Comparison of ENCODE assay signal across 28 mouse cellular contexts in genomic region chr5:73175377-73176147, GRCm38 (mm10).
DNase-seq lines count a peak whose midpoint lies in the region; ATAC-seq and TF ChIP-seq lines count a peak whose summit lies in the region.
"Had no signal": no experiment of that assay in that cellular context is flagged by ENCODE, and none has a peak within 500 bp of the region (broad histone marks: within the 10 kb centered on the region; RNA-seq: fewer than 3 reads in every experiment).

No protein-coding gene starts in this region.

- peaks cover 2% of the 10 kb centered on the region; the same call in 1 of the 2 replicates for H3K79me2 ChIP-seq in heart, adult 2 months (replicated peaks; ENCODE audit: control insufficient read depth, insufficient read depth, low read length)

- TF ChIP-seq CTCF in heart, adult 2 months (IDR thresholded peaks at IDR 0.05): no peak

- H3K4me3 ChIP-seq in heart, adult 2 months: no peak overlapping the region
- no peak overlapping the region for H3K4me3 ChIP-seq in neural tube, embryonic 14.5 days (ENCODE audit: low read depth, low read length)
- H3K4me3 ChIP-seq: embryonic facial prominence, embryonic 12.5 days; heart, embryonic 13.5 days; limb, embryonic 13.5 days; liver, embryonic 12.5 days; midbrain, embryonic 15.5 days had no signal

- peak; percentile 64 for DNase-seq in heart, adult 11 months
- DNase-seq in heart, adult 2 months: no peak
- DNase-seq in neural tube, embryonic 10.5 days (ENCODE audit: extremely low spot score, low spot score): no peak
- peak; percentile 35 to 39 for DNase-seq in thymus, postnatal 10 days (ENCODE audit: low spot score in 2 of 2)
- DNase-seq in adrenal gland, postnatal 36 days: no peak
- no peak for DNase-seq in adrenal gland, adult 18-20 months (ENCODE audit: low spot score in 2 of 2)
- DNase-seq in kidney, adult 11 months: no peak
- DNase-seq: adrenal gland, adult 2 months; cerebellum, adult 18-20 months; cerebellum, postnatal 25 days; forebrain, postnatal 0 days; gastrocnemius, postnatal 14 days; heart, adult 18-20 months; heart, postnatal 14 days; kidney, adult 9 months; kidney, postnatal 25 days; layer of hippocampus, postnatal 36 days; lung, adult 18-20 months; lung, postnatal 10 days; right cerebral cortex, postnatal 14 days; spleen, adult 18-20 months had no signal

- peak; percentile 57; the same call in 1 of the 2 replicates for ATAC-seq in neural tube, embryonic 14.5 days (ENCODE audit: low read depth)
- ATAC-seq: forebrain, postnatal 0 days; liver, embryonic 12.5 days; midbrain, embryonic 15.5 days had no signal

- no peaks in the 10 kb centered on the region for H3K9me3 ChIP-seq in neural tube, embryonic 14.5 days (ENCODE audit: control insufficient read depth, low read length)
- H3K9me3 ChIP-seq: embryonic facial prominence, embryonic 12.5 days; heart, embryonic 13.5 days; limb, embryonic 13.5 days; liver, embryonic 12.5 days; midbrain, embryonic 15.5 days had no signal

- no peak overlapping the region for H3K9ac ChIP-seq in heart, adult 2 months (ENCODE audit: low read depth, low read length)
- no peak overlapping the region for H3K9ac ChIP-seq in neural tube, embryonic 14.5 days (replicated peaks; ENCODE audit: low read depth, low read length)
- H3K9ac ChIP-seq: embryonic facial prominence, embryonic 12.5 days; forebrain, postnatal 0 days; heart, embryonic 13.5 days; hindbrain, embryonic 14.5 days; limb, embryonic 13.5 days; liver, embryonic 12.5 days; midbrain, embryonic 15.5 days had no signal

- 92% methylated on average over 12 of the region's 12 CpGs for WGBS in heart, adult 2 months
- WGBS in neural tube, embryonic 14.5 days: 84% methylated on average over 12 of the region's 12 CpGs

- intact Hi-C loops in heart, adult 2 months (cut with DNase I): no loop called here

- H3K4me1 ChIP-seq in heart, adult 2 months (ENCODE audit: control insufficient read depth, insufficient read depth, low read length): peaks cover 5% of the 10 kb centered on the region; the same call in 1 of the 2 replicates
- peaks cover 15% of the 10 kb centered on the region for H3K4me1 ChIP-seq in neural tube, embryonic 14.5 days (ENCODE audit: control insufficient read depth, insufficient read depth, low read length)

- H3K36me3 ChIP-seq in heart, adult 2 months (ENCODE audit: control insufficient read depth, insufficient read depth, low read length): no peaks in the 10 kb centered on the region; the same call in 1 of the 2 replicates
- H3K36me3 ChIP-seq in neural tube, embryonic 14.5 days (ENCODE audit: control insufficient read depth, insufficient read depth, low read length): no peaks in the 10 kb centered on the region
- H3K36me3 ChIP-seq: embryonic facial prominence, embryonic 12.5 days; midbrain, embryonic 15.5 days had no signal

- no peak overlapping the region for H3K4me2 ChIP-seq in neural tube, embryonic 14.5 days (ENCODE audit: low read depth, low read length)
- H3K4me2 ChIP-seq: embryonic facial prominence, embryonic 12.5 days; heart, embryonic 13.5 days; hindbrain, embryonic 14.5 days; limb, embryonic 13.5 days; liver, embryonic 12.5 days; midbrain, embryonic 15.5 days had no signal

- TF ChIP-seq POLR2A in heart, adult 2 months (IDR thresholded peaks at IDR 0.05; ENCODE audit: insufficient read depth, low read depth, low read length): no peak

- TF ChIP-seq EP300 in heart, adult 2 months (IDR thresholded peaks at IDR 0.05; ENCODE audit: insufficient read depth, low read depth, low read length): no peak

- H3K27me3 ChIP-seq in heart, adult 2 months (ENCODE audit: control insufficient read depth, insufficient read depth, low read length): no peaks in the 10 kb centered on the region
- H3K27me3 ChIP-seq in neural tube, embryonic 14.5 days (ENCODE audit: control insufficient read depth, insufficient read depth, low read length): no peaks in the 10 kb centered on the region
- H3K27me3 ChIP-seq: embryonic facial prominence, embryonic 12.5 days; heart, embryonic 13.5 days; limb, embryonic 13.5 days; liver, embryonic 12.5 days; midbrain, embryonic 15.5 days had no signal

- no peak overlapping the region for H3K27ac ChIP-seq in heart, adult 2 months
- no peak overlapping the region for H3K27ac ChIP-seq in neural tube, embryonic 14.5 days (ENCODE audit: low read depth, low read length)
- H3K27ac ChIP-seq: embryonic facial prominence, embryonic 12.5 days; heart, embryonic 13.5 days; hindbrain, embryonic 14.5 days; limb, embryonic 13.5 days; liver, embryonic 12.5 days; midbrain, embryonic 15.5 days had no signal

Comparison
In these comparisons a context has a peak if more than half of its experiments do, and no peak if none do; other contexts are left out.
1. DNase-seq: peak in heart, adult 11 months (single experiment) and thymus, postnatal 10 days (2 of 2); none in heart, adult 2 months (0 of 2), neural tube, embryonic 10.5 days (single experiment), adrenal gland, postnatal 36 days (0 of 2), adrenal gland, adult 18-20 months (0 of 2) and kidney, adult 11 months (single experiment).